Mouse (Mus musculus) forebrain, embryonic 14.5 days (tissue): ENCODE results near the gene Etv4. TPM values are rescaled to one million over a fixed set of nuclear protein-coding genes. Genes with fewer than 3 reads are reported as not detected.

ENCODE experiments used
- ATAC-seq: fragments of 200-750 bp; cut with Nextera tagmentation; 2 replicates; pipeline ENCODE4 v1.8.0; 2017; ENCODE audit warnings: mild to moderate bottlenecking, moderate library complexity
- DNase-seq: peaks from one replicate; pipeline ENCODE4 v3.0.0-alpha.2; 2015; ENCODE audit warnings: low spot score
- H3K27ac ChIP-seq: fragments of 300-500 bp; sonication (generic); 2 replicates; pipeline ENCODE4 v1.5.1; 2014; ENCODE audit warnings: low read depth, mild to moderate bottlenecking, control low read depth, low read length, moderate library complexity
- H3K27me3 ChIP-seq: fragments of 300-500 bp; sonication (generic); replicated peaks from 2 replicates; pipeline ENCODE4 v1.6.1; 2014; ENCODE audit warnings: low read length, control low read depth, mixed read lengths; ENCODE audit not compliant: control insufficient read depth, insufficient read depth
- H3K36me3 ChIP-seq: fragments of 300-500 bp; sonication (generic); 2 replicates; pipeline ENCODE4 v1.6.1; 2014; ENCODE audit warnings: low read length, control low read depth; ENCODE audit not compliant: control insufficient read depth, insufficient read depth
- H3K4me1 ChIP-seq: fragments of 300-500 bp; sonication (generic); 2 replicates; pipeline ENCODE4 v1.6.1; 2014; ENCODE audit warnings: antibody characterized with exemption, low read length, control low read depth; ENCODE audit not compliant: control insufficient read depth, insufficient read depth
- H3K4me2 ChIP-seq: fragments of 300-500 bp; sonication (generic); 2 replicates; pipeline ENCODE4 v1.6.1; 2014; ENCODE audit warnings: mild to moderate bottlenecking, control low read depth, low read length
- H3K4me3 ChIP-seq: fragments of 300-500 bp; sonication (generic); 2 replicates; pipeline ENCODE4 v1.5.1; 2014; ENCODE audit warnings: low read depth, low read length, control low read depth
- H3K9ac ChIP-seq: fragments of 300-500 bp; sonication (generic); 2 replicates; pipeline ENCODE4 v1.6.1; 2014; ENCODE audit warnings: mild to moderate bottlenecking, low read length, control low read depth, moderate library complexity
- H3K9me3 ChIP-seq: fragments of 300-500 bp; sonication (generic); replicated peaks from 2 replicates; pipeline ENCODE4 v1.6.1; 2016; ENCODE audit warnings: low read length, control low read depth, mixed read lengths; ENCODE audit not compliant: control insufficient read depth
- WGBS: fragments of 180-500 bp; shearing (Covaris S2); extraction: QIAGEN DNeasy Blood & Tissue Kit; methylation state at CpG from one replicate; pipeline ENCODE4 v1.1.7; 2014; 5-methylcytosine and 5-hydroxymethylcytosine counted together
- polyA plus RNA-seq: library from polyadenylated mRNA; unstranded; fragments of >200 nt; fragmentation: Nextera tagmentation; extraction: Ambion mirVana; gene quantifications from 2 replicates; pipeline ENCODE4 v1.2.1, GENCODE M21; 2014

Etv4 gene
- polyA plus RNA-seq: 3.5 and 4.5 TPM in 2 replicates

DNA sequence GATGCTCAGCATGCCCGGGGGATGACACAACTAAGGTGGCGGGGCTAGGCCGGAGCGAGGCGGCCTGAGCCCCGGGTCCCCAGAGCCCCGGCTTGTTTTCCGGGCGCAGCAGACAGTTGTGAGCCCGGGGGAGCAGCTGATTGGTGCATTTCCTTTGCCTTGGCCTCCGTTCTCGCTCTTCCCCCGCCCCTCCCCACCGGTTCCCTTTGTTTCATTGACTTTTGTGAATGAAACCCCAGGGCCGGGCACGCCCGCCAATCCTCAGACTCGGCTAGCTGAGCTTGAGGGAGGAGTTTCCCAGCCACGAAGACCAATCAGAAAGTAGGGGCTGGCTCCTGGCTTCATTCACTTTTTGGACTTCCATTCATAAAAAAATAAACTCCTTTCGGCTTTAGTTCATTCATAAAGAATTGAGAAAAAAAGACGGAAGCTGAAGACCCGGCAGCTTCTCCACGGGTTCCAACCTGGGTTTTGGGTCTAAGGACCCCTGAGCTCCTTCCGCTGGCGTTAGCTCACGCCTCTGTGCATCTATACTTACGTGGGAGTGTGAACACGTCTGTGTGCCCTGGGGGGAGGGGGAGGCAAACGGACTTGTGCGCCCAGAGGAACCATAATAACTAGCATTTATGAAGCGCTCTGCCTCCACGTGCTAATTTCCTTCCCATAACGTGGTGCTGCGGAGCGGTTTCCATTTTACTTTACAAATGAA, at the start of gene Etv4:
TSS of gene Etv4 (minus strand) at position 229 of the 709 bp plus-strand sequence.
- DNase-seq: peak; percentile 99
- Histone ChIP-seq H3K27ac (no peak within 1 kb of the TSS), H3K9me3 (no peaks in the 10 kb centered on the region), H3K9ac (peak within 1 kb of the TSS; percentile 60), H3K36me3 (no peaks in the 10 kb centered on the region), H3K4me1 (peaks cover 7% of the 10 kb centered on the region), H3K4me2 (peak within 1 kb of the TSS; percentile 90), H3K4me3 (peak within 1 kb of the TSS; percentile 45), H3K27me3 (peaks cover 51% of the 10 kb centered on the region)
- peak; percentile 97 for ATAC-seq
- WGBS: under 1% methylated on average over 35 of the region's 35 CpGs

- ATAC-seq (peak; percentile 20; the same call in 1 of the 2 replicates), DNase-seq (peak; percentile 51)
- no peaks in the 10 kb centered on the region for H3K36me3 ChIP-seq
- H3K4me1 ChIP-seq: no peaks in the 10 kb centered on the region
- no peak overlapping the region for H3K4me3 ChIP-seq
- 71% methylated on average over 7 of the region's 7 CpGs for WGBS
- H3K27me3 ChIP-seq: no peaks in the 10 kb centered on the region
- no peak overlapping the region for H3K4me2 ChIP-seq
- no peaks in the 10 kb centered on the region for H3K9me3 ChIP-seq
- no peak overlapping the region for H3K27ac ChIP-seq
- no peak overlapping the region for H3K9ac ChIP-seq
Observed at GRCm38 (mm10) chr11:101832001-101832400, 46.8 kb upstream of the Etv4 start.

DNA sequence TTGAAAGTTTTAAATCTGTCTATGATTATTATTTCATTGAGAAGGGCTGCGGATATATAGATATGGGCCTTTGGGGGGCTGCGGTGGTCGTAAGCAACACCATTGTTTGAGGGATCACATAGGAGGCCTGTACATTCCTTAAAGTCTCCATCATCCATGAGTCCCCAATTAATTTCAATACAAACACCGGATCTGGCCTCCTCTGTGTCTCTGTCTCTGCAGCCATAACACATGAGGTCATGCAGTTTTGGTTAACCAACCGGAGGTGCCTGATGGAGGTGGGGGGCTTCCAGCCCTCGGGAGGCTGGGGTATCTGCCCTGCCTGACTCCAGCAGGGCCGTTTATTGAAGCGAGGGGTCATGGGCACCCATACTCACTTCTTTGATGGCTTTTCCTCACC, 45.4 kb upstream of the Etv4 start:
- WGBS: 62% methylated on average over 8 of the region's 8 CpGs
- DNase-seq (no peak), ATAC-seq (no peak)
- H3K4me2 ChIP-seq: no peak overlapping the region
- no peaks in the 10 kb centered on the region for H3K4me1 ChIP-seq
- H3K9me3 ChIP-seq: no peaks in the 10 kb centered on the region
- H3K4me3 ChIP-seq: no peak overlapping the region
- no peak overlapping the region for H3K27ac ChIP-seq
- no peaks in the 10 kb centered on the region for H3K27me3 ChIP-seq
- no peak overlapping the region for H3K9ac ChIP-seq
- no peaks in the 10 kb centered on the region for H3K36me3 ChIP-seq

GRCm38 (mm10) chr11:101830112-101830511, 44.9 kb upstream of the Etv4 start:
- H3K36me3 ChIP-seq: no peaks in the 10 kb centered on the region
- ATAC-seq (no peak), DNase-seq (peak; percentile 30)
- WGBS: 32% methylated on average over 10 of the region's 10 CpGs
- no peak overlapping the region for H3K4me2 ChIP-seq
- H3K4me1 ChIP-seq: no peaks in the 10 kb centered on the region
- no peak overlapping the region for H3K27ac ChIP-seq
- no peak overlapping the region for H3K4me3 ChIP-seq
- H3K9ac ChIP-seq: no peak overlapping the region
- H3K9me3 ChIP-seq: no peaks in the 10 kb centered on the region
- no peaks in the 10 kb centered on the region for H3K27me3 ChIP-seq

GRCm38 (mm10) chr11:101828718-101829117, 43.5 kb upstream of the Etv4 start:
- ATAC-seq: no peak
- WGBS: 89% methylated on average over 4 of the region's 4 CpGs

GRCm38 (mm10) chr11:101823210-101823609, 38.0 kb upstream of the Etv4 start:
- Histone ChIP-seq H3K9ac (no peak overlapping the region), H3K27me3 (no peaks in the 10 kb centered on the region), H3K9me3 (0 out of 2 replicates have a peak, but pooled peaks cover 4% of the 10 kb centered on the region), H3K4me1 (no peaks in the 10 kb centered on the region), H3K4me2 (no peak overlapping the region), H3K4me3 (no peak overlapping the region), H3K36me3 (no peaks in the 10 kb centered on the region), H3K27ac (no peak overlapping the region)
- WGBS: 75% methylated on average over 3 of the region's 3 CpGs
- DNase-seq: no peak
- no peak for ATAC-seq

More at GRCm38 (mm10) chr11:101828718-101829117, 43.5 kb upstream of the Etv4 start:
- Histone ChIP-seq H3K4me2 (no peak overlapping the region), H3K4me1 (no peaks in the 10 kb centered on the region), H3K27me3 (no peaks in the 10 kb centered on the region), H3K4me3 (no peak overlapping the region), H3K36me3 (no peaks in the 10 kb centered on the region), H3K9ac (no peak overlapping the region), H3K27ac (no peak overlapping the region), H3K9me3 (no peaks in the 10 kb centered on the region)
- DNase-seq: no peak

GRCm38 (mm10) chr11:101820899-101821298, 35.7 kb upstream of the Etv4 start:
- 39% methylated on average over 11 of the region's 11 CpGs for WGBS
- DNase-seq: no peak
- no peaks in the 10 kb centered on the region for H3K36me3 ChIP-seq

GRCm38 (mm10) chr11:101819853-101820252, 34.7 kb upstream of the Etv4 start:
- DNase-seq: no peak
- Histone ChIP-seq H3K36me3 (no peaks in the 10 kb centered on the region), H3K4me1 (no peaks in the 10 kb centered on the region), H3K9ac (no peak overlapping the region), H3K27ac (no peak overlapping the region), H3K4me3 (no peak overlapping the region), H3K4me2 (no peak overlapping the region), H3K9me3 (0 out of 2 replicates have a peak, but pooled peaks cover 4% of the 10 kb centered on the region), H3K27me3 (0 out of 2 replicates have a peak, but pooled peaks cover 3% of the 10 kb centered on the region)
- ATAC-seq: no peak

More at GRCm38 (mm10) chr11:101820899-101821298, 35.7 kb upstream of the Etv4 start:
- Histone ChIP-seq H3K27me3 (no peaks in the 10 kb centered on the region), H3K4me1 (no peaks in the 10 kb centered on the region), H3K4me2 (no peak overlapping the region), H3K9me3 (0 out of 2 replicates have a peak, but pooled peaks cover 4% of the 10 kb centered on the region), H3K4me3 (no peak overlapping the region), H3K27ac (no peak overlapping the region), H3K9ac (no peak overlapping the region)
- ATAC-seq: no peak
